Mouse (Mus musculus) adrenal gland, adult 10 weeks (tissue): ENCODE data around the gene Zc3h12a. TPM values are rescaled to one million over a fixed set of nuclear protein-coding genes. Genes with fewer than 3 reads are reported as not detected.

Experiments used
- polyA plus RNA-seq: library from polyadenylated mRNA; stranded (reverse); fragments of 350-450 nt; fragmentation: Illumina TruSeq; extraction: RNeasy Lipid Tissue Mini Kit (QIAGEN cat#74804); gene quantifications from one replicate; pipeline ENCODE4 v1.2.3, GENCODE M21; 2014; ENCODE audit warnings: low read depth, low replicate concordance

The Zc3h12a gene
- not detected for polyA plus RNA-seq

GRCm38 (mm10) chr4:125127305-125128084, at the start of gene Zc3h12a:
Gene Zc3h12a (minus strand): TSS chr4:125127840.

DNA sequence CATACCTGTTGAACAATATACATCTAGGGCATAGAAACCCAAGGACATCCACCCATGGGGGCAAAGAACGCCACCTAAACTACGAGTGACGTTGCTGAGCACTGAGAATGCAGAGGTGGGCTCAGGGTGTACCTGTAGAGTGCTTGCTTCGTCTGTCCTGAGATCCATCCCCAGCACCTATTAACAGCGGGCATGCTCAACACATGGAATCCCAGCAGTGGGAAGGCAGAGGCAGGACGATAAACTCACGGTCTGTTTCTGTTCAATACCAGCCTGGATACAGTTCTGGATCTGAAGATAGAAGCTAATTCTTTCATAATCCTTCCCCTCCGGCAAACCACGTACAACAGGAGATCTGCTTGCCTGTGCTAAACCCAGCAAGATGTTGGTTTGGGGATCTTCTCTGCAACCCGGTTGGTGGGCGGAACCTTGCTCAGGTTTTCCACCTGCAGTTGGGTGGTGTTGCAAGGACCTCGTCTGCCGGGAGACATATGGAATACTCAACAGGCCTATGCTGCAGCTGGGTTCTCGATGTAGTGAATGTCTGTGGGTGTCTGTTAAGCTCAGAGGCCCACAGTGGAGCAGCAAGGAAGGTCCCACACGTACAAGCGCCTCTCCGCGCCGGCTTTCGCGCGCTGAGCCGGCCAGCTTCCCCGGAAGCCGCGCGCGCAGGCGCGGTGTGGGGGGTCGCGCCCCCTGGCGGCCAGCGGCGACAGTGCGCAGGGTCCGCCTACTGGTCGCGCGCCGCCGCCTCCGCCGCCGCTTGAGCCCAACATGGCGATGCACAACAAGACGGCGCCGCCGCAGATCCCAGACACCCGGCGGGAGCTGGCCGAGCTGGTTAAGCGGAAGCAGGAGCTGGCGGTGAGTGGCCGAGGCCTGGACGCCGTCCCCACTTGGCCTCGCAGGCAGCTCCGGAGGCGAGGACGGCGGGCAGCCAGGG, 43.0 kb downstream of the Zc3h12a start, which contains the start of gene Meaf6:
Gene Meaf6, plus strand, starts transcription at position 732 of the 943 bp plus-strand sequence.

Other genes starting within 250 kb of the Zc3h12a start
- gene Epha10, start 246.9 kb downstream of the Zc3h12a start, polyA plus RNA-seq, result 0.12 TPM
- 7.6 TPM for gene 9930104L06Rik, start 190.8 kb downstream of the Zc3h12a start, polyA plus RNA-seq
- 9.7 TPM for gene Cdca8, start 188.5 kb downstream of the Zc3h12a start, polyA plus RNA-seq
- 1.8 TPM for gene Rspo1, start 141.4 kb downstream of the Zc3h12a start, polyA plus RNA-seq
- 60.3 TPM for gene Gnl2, start 111.3 kb downstream of the Zc3h12a start, polyA plus RNA-seq
- not detected for gene Dnali1, start 62.1 kb downstream of the Zc3h12a start, polyA plus RNA-seq
- 14.4 TPM for gene Snip1, start 61.2 kb downstream of the Zc3h12a start, polyA plus RNA-seq
- 22.6 TPM for gene Meaf6, start 42.7 kb downstream of the Zc3h12a start, polyA plus RNA-seq